11 mouse cellular contexts compared by ENCODE assay signal in genomic region chr19:16141857-16142256, GRCm38 (mm10). TPM values are rescaled to one million over a fixed set of nuclear protein-coding genes. Genes with fewer than 3 reads are reported as not detected.
A peak's percentile ranks its signal among the peaks of the same experiment; 100 is the strongest.
DNase-seq lines count a peak whose midpoint lies in the region; ATAC-seq and TF ChIP-seq lines count a peak whose summit lies in the region.
"Had no signal": no experiment of that assay in that cellular context is flagged by ENCODE, and none has a peak within 500 bp of the region (broad histone marks: within the 10 kb centered on the region; RNA-seq: fewer than 3 reads in every experiment).

No protein-coding gene starts in this region.

- no peaks in the 10 kb centered on the region for H3K36me3 ChIP-seq in hindbrain, embryonic 16.5 days (ENCODE audit: control insufficient read depth, insufficient read depth, low read length)
- H3K36me3 ChIP-seq in hindbrain, postnatal 0 days (ENCODE audit: insufficient read depth, low read length) = no peaks in the 10 kb centered on the region
- H3K36me3 ChIP-seq in heart, postnatal 0 days (replicated peaks; ENCODE audit: control insufficient read depth, insufficient read depth, low read length) = 0 out of 2 replicates have a peak, but pooled peaks cover 4% of the 10 kb centered on the region
- H3K36me3 ChIP-seq in lung, postnatal 0 days (ENCODE audit: insufficient read depth, low read length) = no peaks in the 10 kb centered on the region
- H3K36me3 ChIP-seq: G1E had no signal

- H3K9ac ChIP-seq in hindbrain, embryonic 16.5 days (ENCODE audit: low read depth, low read length) = no peak overlapping the region
- H3K9ac ChIP-seq in hindbrain, postnatal 0 days (replicated peaks; ENCODE audit: low read length) = no peak overlapping the region
- no peak overlapping the region for H3K9ac ChIP-seq in heart, postnatal 0 days (replicated peaks; ENCODE audit: low read depth, low read length)
- no peak overlapping the region for H3K9ac ChIP-seq in lung, postnatal 0 days (replicated peaks; ENCODE audit: low read depth)

- 63% methylated on average over 4 of the region's 4 CpGs for WGBS in hindbrain, embryonic 16.5 days
- WGBS in hindbrain, postnatal 0 days = 63% methylated on average over 4 of the region's 4 CpGs
- 17% methylated on average over 4 of the region's 4 CpGs for WGBS in heart, postnatal 0 days
- WGBS in lung, postnatal 0 days = 63% methylated on average over 4 of the region's 4 CpGs

- 0 out of 2 replicates have a peak, but pooled peaks have one; percentile 12 for ATAC-seq in hindbrain, embryonic 16.5 days
- ATAC-seq in hindbrain, postnatal 0 days = no peak
- 0 out of 2 replicates have a peak, but pooled peaks have one; percentile 30 for ATAC-seq in heart, postnatal 0 days (ENCODE audit: insufficient read depth, low read depth)
- peak; percentile 83 for ATAC-seq in lung, postnatal 0 days
- ATAC-seq: forebrain, embryonic 14.5 days had no signal

- H3K27me3 ChIP-seq in hindbrain, embryonic 16.5 days (replicated peaks; ENCODE audit: control insufficient read depth, insufficient read depth, low read length) = no peaks in the 10 kb centered on the region
- no peaks in the 10 kb centered on the region for H3K27me3 ChIP-seq in hindbrain, postnatal 0 days (ENCODE audit: insufficient read depth, low read length)
- no peaks in the 10 kb centered on the region for H3K27me3 ChIP-seq in heart, postnatal 0 days (ENCODE audit: control insufficient read depth, insufficient read depth, low read length)
- H3K27me3 ChIP-seq in lung, postnatal 0 days (replicated peaks; ENCODE audit: insufficient read depth, low read length) = no peaks in the 10 kb centered on the region

- no peak for DNase-seq in hindbrain, postnatal 0 days (ENCODE audit: low spot score)
- DNase-seq in heart, postnatal 0 days (ENCODE audit: low spot score) = no peak
- DNase-seq in lung, postnatal 0 days (ENCODE audit: low spot score) = peak; percentile 56
- no peak for DNase-seq in urinary bladder, postnatal 4 days (ENCODE audit: low spot score in 2 of 2)
- DNase-seq in right cerebral cortex, adult 2 months (ENCODE audit: low spot score in 2 of 2) = no peak
- DNase-seq: adrenal gland, adult 8-10 months; embryo, embryonic 11 days had no signal

- TF ChIP-seq EP300 in heart, postnatal 0 days (IDR thresholded peaks at IDR 0.05; ENCODE audit: low read depth) = peak; percentile 40; the same call in 1 of the 2 replicates
- peak; percentile 93 for TF ChIP-seq EP300 in lung, postnatal 0 days (IDR thresholded peaks at IDR 0.05)

- H3K27ac ChIP-seq in hindbrain, embryonic 16.5 days (ENCODE audit: low read depth, low read length) = no peak overlapping the region
- no peak overlapping the region for H3K27ac ChIP-seq in hindbrain, postnatal 0 days
- peak overlapping the region; percentile 52; the same call in 1 of the 2 replicates for H3K27ac ChIP-seq in brown adipose tissue, adult 24 weeks (replicated peaks; ENCODE audit: low read depth, low read length)
- peak overlapping the region; percentile 35; the same call in 1 of the 2 replicates for H3K27ac ChIP-seq in heart, postnatal 0 days (ENCODE audit: low read depth)
- H3K27ac ChIP-seq in lung, postnatal 0 days (ENCODE audit: low read length) = peak overlapping the region; percentile 73

- H3K4me3 ChIP-seq in hindbrain, embryonic 16.5 days (ENCODE audit: low read length) = no peak overlapping the region
- no peak overlapping the region for H3K4me3 ChIP-seq in hindbrain, postnatal 0 days (ENCODE audit: low read length)
- no peak overlapping the region for H3K4me3 ChIP-seq in brown adipose tissue, adult 24 weeks (ENCODE audit: insufficient read depth, low read depth, low read length)
- H3K4me3 ChIP-seq in heart, postnatal 0 days (ENCODE audit: low read depth, low read length) = no peak overlapping the region
- no peak overlapping the region for H3K4me3 ChIP-seq in lung, postnatal 0 days (ENCODE audit: low read depth, low read length)

- H3K9me3 ChIP-seq in hindbrain, embryonic 16.5 days (ENCODE audit: control insufficient read depth, low read length) = no peaks in the 10 kb centered on the region
- H3K9me3 ChIP-seq in hindbrain, postnatal 0 days (ENCODE audit: low read length) = no peaks in the 10 kb centered on the region
- H3K9me3 ChIP-seq in heart, postnatal 0 days (replicated peaks; ENCODE audit: control insufficient read depth, low read length) = no peaks in the 10 kb centered on the region; the same call in 1 of the 2 replicates
- no peaks in the 10 kb centered on the region for H3K9me3 ChIP-seq in lung, postnatal 0 days (ENCODE audit: low read length)
- H3K9me3 ChIP-seq: G1E had no signal

- no peak for TF ChIP-seq CTCF in hindbrain, postnatal 0 days (IDR thresholded peaks at IDR 0.05; ENCODE audit: low read depth)
- TF ChIP-seq CTCF in heart, postnatal 0 days (IDR thresholded peaks at IDR 0.05; ENCODE audit: low read depth) = no peak
- no peak for TF ChIP-seq CTCF in lung, postnatal 0 days (IDR thresholded peaks at IDR 0.05)

- H3K4me2 ChIP-seq in hindbrain, embryonic 16.5 days (ENCODE audit: low read length) = no peak overlapping the region
- H3K4me2 ChIP-seq in hindbrain, postnatal 0 days (ENCODE audit: low read depth, low read length) = no peak overlapping the region
- no peak overlapping the region for H3K4me2 ChIP-seq in heart, postnatal 0 days (ENCODE audit: low read depth, low read length)
- H3K4me2 ChIP-seq in lung, postnatal 0 days (replicated peaks; ENCODE audit: low read depth, low read length) = no peak overlapping the region

- peaks cover 53% of the 10 kb centered on the region for H3K4me1 ChIP-seq in hindbrain, embryonic 16.5 days (ENCODE audit: control insufficient read depth, insufficient read depth, low read depth, low read length)
- H3K4me1 ChIP-seq in hindbrain, postnatal 0 days (ENCODE audit: insufficient read depth, low read length) = peaks cover 46% of the 10 kb centered on the region
- H3K4me1 ChIP-seq in brown adipose tissue, adult 24 weeks (ENCODE audit: control insufficient read depth, insufficient read depth, insufficient read length, low read length) = peaks cover 39% of the 10 kb centered on the region
- H3K4me1 ChIP-seq in heart, postnatal 0 days (ENCODE audit: control insufficient read depth, insufficient read depth) = peaks cover 59% of the 10 kb centered on the region
- peaks cover 30% of the 10 kb centered on the region; the same call in 1 of the 2 replicates for H3K4me1 ChIP-seq in lung, postnatal 0 days (ENCODE audit: insufficient read depth, low read depth, low read length)

RNA-seq across cellular contexts. Expression of gene Gnaq, which starts 9.2 kb away (rescaled TPM):
- 104 and 105 TPM in 2 replicates for polyA plus RNA-seq in hindbrain, embryonic 16.5 days (2015; fragmentation: Nextera tagmentation; extraction: Ambion mirVana)
- 101 and 103 TPM in 2 replicates for total RNA-seq in hindbrain, postnatal 0 days (2014; rRNA removed)
- 75.1 and 85.7 TPM in 2 replicates for polyA plus RNA-seq in hindbrain, postnatal 0 days (2015; fragmentation: Nextera tagmentation; extraction: Ambion mirVana)
- polyA plus RNA-seq in brown adipose tissue, adult 24 weeks (2012; ENCODE audit: insufficient read depth, insufficient read length, missing spikeins) = 19.4 and 23.8 TPM in 2 replicates
- total RNA-seq in heart, postnatal 0 days (2014; rRNA removed; ENCODE audit: low replicate concordance) = 24.6 and 27.0 TPM in 2 replicates
- 11.9 and 12.7 TPM in 2 replicates for polyA plus RNA-seq in heart, postnatal 0 days (2015; fragmentation: Nextera tagmentation; extraction: Ambion mirVana)
- polyA plus RNA-seq in lung, postnatal 0 days (2015; fragmentation: Nextera tagmentation; extraction: Ambion mirVana) = 27.6 and 30.2 TPM in 2 replicates
- polyA plus RNA-seq: G1E had no signal

Comparison
In these comparisons a context has a peak if more than half of its experiments do, and no peak if none do; other contexts are left out.
1. H3K27ac ChIP-seq: peak in brown adipose tissue, adult 24 weeks (single experiment), heart, postnatal 0 days (single experiment) and lung, postnatal 0 days (single experiment); none in hindbrain, embryonic 16.5 days (single experiment) and hindbrain, postnatal 0 days (single experiment).